Mouse (Mus musculus): ENCODE measurements around the gene Car12.
"Not testable (repeated sequence)": the region's sequence is repeated elsewhere in the genome, so short reads cannot be mapped to it uniquely, and the experiment has no call there.

Car12 gene

DNA sequence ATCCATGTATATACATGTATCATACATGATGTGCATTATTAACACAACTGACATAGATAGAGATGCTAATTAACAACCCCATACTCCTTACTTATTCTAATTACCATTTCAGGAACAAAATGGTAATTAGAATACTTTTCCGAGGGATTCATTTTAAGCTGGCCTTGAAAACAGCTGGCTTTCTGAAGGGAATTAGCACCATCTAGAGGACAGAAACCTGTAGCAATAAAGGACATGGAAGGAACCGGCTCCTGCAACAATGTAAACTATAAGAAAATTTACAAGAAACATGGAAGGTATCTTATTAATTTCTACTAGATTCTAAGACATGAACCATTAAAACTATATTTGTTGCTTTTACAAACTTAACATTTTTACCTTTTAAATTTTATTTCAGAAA is 74.3 kb downstream of the Car12 start:
- peak in 1 of 2 experiments; percentile 28 for DNase-seq

DNA sequence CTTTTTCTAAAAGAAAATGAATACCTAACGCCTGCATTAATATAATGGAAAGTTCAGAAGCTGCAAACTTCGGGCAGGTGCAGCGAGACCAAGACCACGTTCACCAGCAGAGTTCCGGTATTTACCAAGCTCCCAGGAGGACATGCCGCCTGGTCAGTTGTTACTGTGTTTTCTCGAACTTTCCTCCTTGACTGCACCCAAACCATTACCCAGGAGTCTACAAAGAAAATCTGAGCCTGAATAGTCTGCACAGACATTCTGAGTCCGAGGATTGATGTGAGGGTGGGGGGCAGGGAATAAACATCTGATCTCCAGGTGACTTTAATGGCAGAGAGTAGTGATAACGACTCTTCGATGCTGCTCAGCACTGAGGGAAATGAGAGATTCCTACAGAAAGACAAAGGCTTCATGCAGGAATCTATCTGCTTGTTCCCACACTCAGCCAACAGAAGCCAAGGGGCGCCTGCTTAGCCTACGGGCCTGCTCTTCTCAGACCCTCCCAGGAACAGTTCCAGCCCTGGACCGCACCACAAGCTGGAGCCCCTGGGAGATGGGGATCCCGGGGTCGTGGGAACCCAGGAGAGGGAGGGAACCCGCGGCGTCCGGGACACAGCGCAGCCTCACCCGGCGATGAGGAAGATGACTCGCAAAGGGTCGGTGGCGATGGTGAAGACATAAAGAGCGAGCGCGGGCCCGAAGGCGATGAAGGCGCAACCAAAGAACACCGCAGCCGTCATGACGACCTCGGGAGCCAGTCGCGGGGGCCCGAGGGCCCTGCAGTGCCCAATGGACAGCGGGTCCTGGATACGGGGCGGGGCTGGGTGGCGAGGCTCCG is 81.4 kb downstream of the Car12 start:
- peak in 1 of 2 experiments; percentile 8 for DNase-seq

DNA sequence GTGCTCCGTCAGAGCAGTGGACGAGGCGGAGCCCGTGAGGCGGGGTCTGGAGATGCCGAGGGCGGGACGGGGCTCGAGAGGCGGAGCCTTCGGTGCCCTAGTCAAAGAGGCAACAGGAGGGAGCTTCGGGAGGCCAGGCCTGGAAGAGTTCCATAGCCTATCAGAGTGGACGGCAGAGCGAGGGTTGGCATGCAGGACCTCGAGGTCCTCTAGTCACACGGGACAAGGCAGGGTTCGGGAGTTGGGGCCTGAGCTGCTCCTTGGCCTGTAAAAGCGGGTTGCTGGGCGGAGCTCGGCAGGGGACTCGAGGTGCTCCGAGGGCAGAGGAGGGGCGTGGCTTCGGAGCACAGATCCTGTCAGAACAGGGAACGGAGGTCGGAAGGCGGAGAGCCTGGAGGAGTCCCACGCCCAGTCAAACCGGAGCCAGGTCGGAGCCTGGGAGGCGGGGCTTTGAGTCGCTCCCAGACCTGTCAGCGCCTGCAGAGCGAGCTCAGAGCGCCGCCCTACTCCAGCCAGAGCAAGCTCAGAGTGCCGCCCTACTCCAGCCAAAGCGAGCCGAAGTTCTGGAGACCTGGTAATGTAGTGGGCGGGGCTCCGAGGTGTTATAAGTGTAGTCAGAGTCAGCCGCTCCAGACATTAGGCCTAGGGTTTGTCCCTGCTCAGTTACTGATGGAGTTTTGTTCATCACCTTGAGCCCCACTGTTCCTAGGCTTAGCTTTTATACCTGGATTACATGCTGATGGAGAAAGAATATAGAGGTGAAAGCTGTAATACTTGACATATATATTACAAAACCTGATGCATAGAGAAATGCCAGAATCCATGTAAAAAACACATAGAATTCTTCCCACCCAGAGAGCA is 82.2 kb downstream of the Car12 start, which contains the start of gene Aph1b:
TSS of gene Aph1b (minus strand) at position 27 of the 861 bp plus-strand sequence.
- DNase-seq: peak; percentile 94 to 97

- no peak for DNase-seq
Observed at GRCm38 (mm10) chr9:66796739-66797138, 83.3 kb downstream of the Car12 start, which contains the start of gene Gm10647. Gene Gm10647 (plus strand): TSS chr9:66797039.

- DNase-seq: no peak
Observed at GRCm38 (mm10) chr9:66801947-66802346, 88.5 kb downstream of the Car12 start.

GRCm38 (mm10) chr9:66805951-66806350 is 92.5 kb downstream of the Car12 start:
- DNase-seq: not testable (repeated sequence)

DNA sequence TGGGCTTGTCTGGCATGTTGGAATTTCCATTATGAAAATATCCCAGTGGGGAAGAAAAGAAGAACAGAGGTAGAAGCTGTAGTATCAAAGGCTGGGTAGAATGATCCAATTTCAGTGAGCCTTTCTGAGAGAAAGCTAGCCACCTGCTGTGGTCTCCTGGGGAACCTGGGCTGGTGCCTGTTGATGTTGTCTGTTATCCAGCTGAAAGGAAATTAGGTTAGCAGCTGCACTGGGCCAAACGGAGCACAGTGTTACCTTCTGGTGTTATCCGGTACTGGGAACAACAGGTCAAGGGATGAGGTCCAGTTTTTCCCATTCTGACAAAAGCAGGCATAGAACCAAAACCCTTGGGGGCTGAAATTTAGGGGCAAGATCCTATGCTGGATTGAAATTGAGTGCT is 99.9 kb downstream of the Car12 start:
- no peak for DNase-seq
